Mouse (Mus musculus): Measurements from ENCODE around the gene Elp6. TPM values are rescaled to one million over a fixed set of nuclear protein-coding genes. Genes with fewer than 3 reads are reported as not detected.

Elp6 gene
- 7.6 and 11.0 TPM in 2 replicates for total RNA-seq (2014; fragmentation: Nextera tagmentation)
- 7.9 and 8.4 TPM in 2 replicates for total RNA-seq (2017)

DNA sequence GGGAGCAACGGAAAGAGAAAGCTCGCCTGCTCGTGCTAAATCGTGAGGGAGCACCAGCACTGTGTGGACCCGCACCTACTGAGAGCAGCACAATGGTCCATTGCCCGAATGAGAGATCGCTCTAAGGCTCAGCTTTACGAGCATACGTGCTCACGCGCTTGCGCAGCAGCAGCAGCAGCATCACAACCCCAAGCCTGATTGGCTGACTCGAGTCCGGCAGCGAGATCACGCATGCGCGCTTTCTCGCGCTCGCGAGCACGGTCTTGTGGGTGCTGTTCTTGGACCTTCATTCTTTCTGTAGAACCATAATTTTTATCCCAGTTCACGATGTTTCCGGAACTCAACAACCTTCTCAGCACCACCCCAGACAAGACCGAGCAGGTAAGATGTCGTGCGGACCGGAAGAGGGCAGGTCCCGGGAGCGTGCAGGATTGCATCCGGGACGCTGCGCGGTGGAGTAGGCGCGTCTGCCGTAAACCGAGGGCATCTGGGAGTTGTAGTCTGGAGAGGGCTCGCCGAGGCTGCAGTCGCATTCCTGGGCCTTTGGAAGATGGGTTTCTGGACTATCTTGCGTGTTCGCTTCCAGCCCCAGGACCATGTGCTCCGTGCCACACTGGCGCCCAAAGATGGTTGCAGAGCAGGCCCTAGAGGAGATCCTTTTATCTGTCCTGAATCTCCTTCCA is at the start of gene Elp6:
Gene Elp6 (plus strand): TSS at position 205 of the 683 bp plus-strand sequence.
- ATAC-seq (replicated peaks; ENCODE audit: poor library complexity, severe bottlenecking) = peak; percentile 93

GRCm38 (mm10) chr9:110255407-110256019 is 49.5 kb upstream of the Elp6 start:
- no peak for ATAC-seq (replicated peaks; ENCODE audit: poor library complexity, severe bottlenecking)

DNA sequence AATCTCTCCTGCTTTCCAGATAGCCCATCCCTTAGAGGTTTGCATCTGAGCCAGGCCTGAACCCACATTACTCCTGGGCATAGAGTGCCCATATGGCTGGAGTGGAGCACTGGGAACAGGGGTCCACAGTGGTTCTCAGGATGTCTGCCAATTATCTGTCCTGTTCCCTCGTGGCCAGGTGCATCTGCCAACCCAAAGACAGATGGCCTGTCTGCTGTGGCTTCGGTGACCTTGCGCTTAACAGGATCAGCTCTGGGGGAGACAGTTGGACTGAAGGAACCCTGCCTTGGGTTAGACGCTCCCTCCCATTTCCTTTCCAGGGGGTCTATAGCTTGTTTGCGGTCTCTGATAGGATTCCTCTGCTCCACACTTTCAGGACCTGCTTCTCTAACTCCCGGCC is 46.3 kb upstream of the Elp6 start:
- no peak for ATAC-seq (replicated peaks; ENCODE audit: poor library complexity, severe bottlenecking)

- no peak for ATAC-seq (replicated peaks; ENCODE audit: poor library complexity, severe bottlenecking)
Observed at GRCm38 (mm10) chr9:110259118-110259517, 45.9 kb upstream of the Elp6 start.

GRCm38 (mm10) chr9:110263181-110263580 is 41.8 kb upstream of the Elp6 start:
- no peak for ATAC-seq (replicated peaks; ENCODE audit: poor library complexity, severe bottlenecking)

GRCm38 (mm10) chr9:110264991-110265390 is 40.0 kb upstream of the Elp6 start:
- ATAC-seq (replicated peaks; ENCODE audit: poor library complexity, severe bottlenecking) = no peak

GRCm38 (mm10) chr9:110268416-110268815 is 36.6 kb upstream of the Elp6 start:
- no peak for ATAC-seq (replicated peaks; ENCODE audit: poor library complexity, severe bottlenecking)

DNA sequence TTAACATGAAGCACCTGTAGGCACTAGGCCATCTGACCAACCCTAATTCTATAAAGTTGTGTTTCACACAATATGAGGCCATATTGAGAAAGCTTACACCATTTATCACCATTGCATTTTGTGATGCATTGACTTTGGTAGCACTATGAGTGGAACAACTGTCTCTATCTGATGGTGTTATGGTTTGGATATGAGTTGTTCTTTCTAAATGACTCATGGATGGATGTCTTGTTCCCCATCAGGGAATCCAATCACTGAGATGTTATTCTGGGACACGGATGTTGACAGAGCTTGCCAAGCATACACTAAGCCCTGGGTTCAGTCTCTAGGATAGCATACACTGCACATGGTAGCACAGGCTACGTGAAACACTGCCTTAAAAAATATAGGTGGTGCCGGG is 32.6 kb upstream of the Elp6 start:
- ATAC-seq (replicated peaks; ENCODE audit: poor library complexity, severe bottlenecking) = no peak

DNA sequence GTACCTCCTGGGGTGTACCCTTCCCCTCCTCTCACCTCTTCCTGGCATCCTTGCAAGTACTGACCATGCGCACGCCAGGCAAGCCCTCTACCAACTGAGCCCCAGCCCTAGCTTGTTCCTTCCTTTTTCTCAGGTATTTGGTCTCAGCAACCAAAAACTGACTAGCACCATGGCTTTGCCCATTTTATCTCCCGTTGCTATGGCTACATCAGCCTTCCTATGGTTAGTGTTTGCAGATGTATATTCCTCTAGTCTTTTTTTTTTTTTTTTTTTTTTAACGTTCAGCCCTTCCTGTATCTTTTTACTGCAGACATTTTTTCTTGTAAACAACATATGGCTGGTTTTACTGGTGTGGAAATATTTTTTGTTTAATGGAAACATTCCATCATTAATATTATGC is 31.5 kb upstream of the Elp6 start:
- ATAC-seq (replicated peaks; ENCODE audit: poor library complexity, severe bottlenecking) = no peak

DNA sequence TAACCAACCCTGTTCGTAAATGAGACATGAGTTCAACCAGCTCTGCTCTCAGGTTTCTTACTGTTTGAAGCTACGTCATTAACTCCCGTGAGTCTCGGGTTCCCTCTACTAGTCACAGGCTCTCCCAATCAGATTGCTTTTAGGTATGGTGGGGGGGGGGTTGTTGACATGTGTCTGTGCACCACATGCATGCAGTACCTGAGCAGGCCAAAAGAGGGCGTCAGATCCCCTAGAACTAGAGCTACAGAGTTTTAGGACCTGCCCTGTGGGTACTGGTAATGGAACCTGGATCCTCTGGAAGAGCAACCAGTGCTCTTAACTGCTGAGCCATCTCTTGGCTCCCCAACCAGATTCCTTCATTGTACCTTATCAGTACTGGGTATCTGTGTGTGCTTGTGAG is 29.1 kb upstream of the Elp6 start:
- ATAC-seq (replicated peaks; ENCODE audit: poor library complexity, severe bottlenecking) = no peak

- ATAC-seq (replicated peaks; ENCODE audit: poor library complexity, severe bottlenecking) = no peak
Observed at GRCm38 (mm10) chr9:110277431-110277881, 27.5 kb upstream of the Elp6 start.

DNA sequence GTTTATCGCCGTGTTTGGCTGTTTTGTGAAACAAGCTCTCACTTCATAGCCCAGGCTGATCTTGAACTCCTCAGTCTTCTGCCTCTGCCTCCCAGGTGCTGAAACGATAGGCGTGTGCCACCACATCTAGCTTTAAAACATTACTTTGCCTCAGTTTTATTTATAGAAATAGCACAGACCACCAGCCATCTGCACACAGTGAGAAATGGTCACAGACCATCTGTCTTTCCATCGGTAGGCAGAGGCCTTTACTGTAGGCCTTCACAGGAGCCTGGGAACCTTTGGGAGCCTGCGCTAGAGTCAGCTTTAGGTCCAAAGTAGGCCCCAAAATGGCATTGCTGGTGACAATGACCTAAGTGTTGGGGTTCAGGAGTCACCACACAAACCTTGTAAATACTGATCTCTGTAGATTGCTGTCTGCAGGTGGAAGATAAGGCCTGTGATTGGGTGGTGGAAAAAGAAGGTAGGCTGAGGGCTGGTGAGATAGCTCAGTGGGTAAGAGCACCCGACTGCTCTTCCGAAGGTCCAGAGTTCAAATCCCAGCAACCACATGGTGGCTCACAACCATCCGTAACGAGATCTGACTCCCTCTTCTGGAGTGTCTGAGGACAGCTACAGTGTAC is 20.8 kb upstream of the Elp6 start:
- ATAC-seq (replicated peaks; ENCODE audit: poor library complexity, severe bottlenecking) = no peak

- ATAC-seq (replicated peaks; ENCODE audit: poor library complexity, severe bottlenecking) = no peak
Observed at GRCm38 (mm10) chr9:110287321-110287924, 17.6 kb upstream of the Elp6 start.

GRCm38 (mm10) chr9:110293254-110293718 is 11.7 kb upstream of the Elp6 start:
- ATAC-seq (replicated peaks; ENCODE audit: poor library complexity, severe bottlenecking) = no peak

DNA sequence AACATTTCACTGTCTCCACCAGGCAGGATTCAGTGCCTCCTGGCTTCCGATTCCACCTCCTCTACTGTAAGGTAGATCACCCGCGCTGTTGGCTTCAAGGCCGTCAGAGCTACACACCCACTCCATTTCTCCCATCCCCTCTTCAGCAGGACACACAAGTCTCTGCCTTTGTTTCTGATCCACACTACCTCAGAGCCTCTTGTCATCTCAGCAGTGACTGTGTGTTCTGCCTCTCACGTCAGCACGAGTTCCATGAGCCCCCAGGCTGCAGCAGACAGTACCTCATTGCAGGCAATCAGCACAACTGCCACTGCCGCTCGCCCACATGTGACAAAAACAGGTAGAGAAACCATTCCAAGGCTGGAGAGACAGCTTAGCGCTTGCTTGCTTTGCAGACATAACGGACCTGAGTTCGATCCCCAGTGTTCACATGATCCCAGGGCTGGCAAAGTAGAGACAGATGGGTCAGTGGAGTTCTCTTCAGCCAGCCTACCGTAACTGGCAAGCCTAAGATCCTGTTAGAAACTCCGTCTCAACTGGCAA is 11.0 kb upstream of the Elp6 start:
- ATAC-seq (replicated peaks; ENCODE audit: poor library complexity, severe bottlenecking) = no peak

DNA sequence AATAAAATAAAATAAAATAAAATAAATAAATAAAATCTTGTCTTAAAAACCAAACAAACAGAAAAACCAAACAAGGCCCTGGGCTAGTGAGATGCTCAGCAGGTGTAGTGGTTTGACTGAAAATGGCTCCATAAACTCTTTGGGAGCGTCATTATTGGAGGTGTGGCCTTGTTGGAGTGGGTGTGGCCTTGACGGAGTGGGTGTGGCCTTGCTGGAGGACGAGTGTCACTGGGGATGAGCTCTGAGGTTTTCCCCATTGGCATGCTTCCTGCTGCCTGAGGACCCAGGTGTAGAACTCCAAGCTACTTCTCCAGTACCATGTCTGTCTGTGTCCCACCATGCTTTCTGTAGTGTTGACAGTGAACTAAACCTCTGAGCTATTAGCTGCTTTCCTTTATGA is 10.2 kb upstream of the Elp6 start:
- ATAC-seq (replicated peaks; ENCODE audit: poor library complexity, severe bottlenecking) = no peak

DNA sequence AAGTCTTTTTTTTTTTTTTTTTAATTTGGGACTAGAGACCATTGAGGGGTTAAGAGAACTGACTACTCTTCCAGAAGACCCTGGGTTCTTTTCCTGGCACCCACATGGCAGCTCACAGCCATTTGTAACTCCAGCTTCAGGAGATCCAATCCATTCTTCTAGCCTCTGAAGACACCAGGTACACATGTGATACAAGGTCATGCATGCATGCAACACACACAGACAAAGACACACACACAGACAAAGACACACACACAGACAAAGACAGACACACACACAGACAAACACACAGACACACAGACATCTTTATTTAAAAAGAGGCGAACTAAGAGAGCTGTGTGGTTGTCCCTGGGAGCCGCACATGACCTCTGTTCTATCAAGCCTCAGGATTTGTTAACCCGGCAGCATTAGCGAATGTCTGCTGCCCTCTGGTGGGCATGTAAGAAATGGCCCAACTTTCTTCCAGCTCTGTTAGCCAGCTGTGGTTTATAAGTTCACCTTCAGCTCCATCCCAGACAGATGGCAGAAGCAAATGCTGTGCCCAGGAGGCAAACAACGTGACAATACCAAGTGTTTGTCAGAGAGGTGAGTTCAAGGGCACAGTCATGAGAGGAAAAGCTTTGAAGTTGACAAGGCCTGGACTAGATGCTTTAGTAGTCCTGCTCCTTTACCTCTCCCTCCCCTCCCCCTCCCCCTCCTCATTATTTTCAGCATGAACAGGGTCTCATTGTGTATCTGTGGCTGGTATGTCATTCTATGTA is 7.9 kb upstream of the Elp6 start:
- peak; percentile 90 for ATAC-seq (replicated peaks; ENCODE audit: poor library complexity, severe bottlenecking)

DNA sequence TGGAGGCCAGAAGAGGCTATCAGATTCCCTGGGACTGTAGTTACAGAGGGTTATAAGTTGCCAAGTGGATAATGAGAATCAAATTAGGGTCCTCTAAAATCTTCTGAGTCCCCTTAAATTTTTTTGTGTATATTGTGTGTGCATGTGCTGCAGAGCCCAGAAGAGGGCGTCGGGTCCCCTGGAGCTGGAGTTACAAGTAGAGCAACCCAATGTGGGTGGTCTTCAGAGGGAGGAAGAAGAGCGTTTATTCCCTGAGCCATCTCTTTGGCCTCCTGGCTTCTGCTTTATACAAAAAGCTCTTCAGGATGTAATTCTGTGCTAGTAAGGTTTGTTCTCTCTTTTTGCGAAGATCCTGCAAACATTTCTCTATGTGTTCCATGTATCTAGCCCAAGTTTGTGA is 457 bp upstream of the Elp6 start:
- peak; percentile 61 for ATAC-seq (replicated peaks; ENCODE audit: poor library complexity, severe bottlenecking)

- no peak for ATAC-seq (replicated peaks; ENCODE audit: poor library complexity, severe bottlenecking)
Observed at GRCm38 (mm10) chr9:110306371-110306770, 1.4 kb downstream of the Elp6 start.

DNA sequence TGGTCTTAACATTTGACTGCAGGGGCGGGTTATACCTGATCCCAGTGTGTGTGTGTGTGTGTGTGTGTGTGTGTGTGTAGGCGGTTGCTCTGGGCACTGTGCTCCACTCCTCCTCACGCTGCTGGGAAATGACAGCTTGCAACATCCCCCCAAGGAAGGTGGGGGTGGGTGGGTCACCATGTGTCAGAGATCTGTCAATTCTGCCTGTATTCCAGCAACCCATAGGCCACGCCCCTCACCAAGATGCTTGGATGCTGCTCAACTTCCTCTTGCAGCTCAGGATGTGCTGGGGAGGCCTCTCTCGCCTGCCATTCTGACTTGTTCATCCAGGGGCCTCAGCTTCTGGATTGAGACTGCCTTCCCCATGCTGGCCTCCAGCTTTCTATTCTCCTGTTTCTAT is 9.7 kb downstream of the Elp6 start:
- peak; percentile 95 for ATAC-seq (replicated peaks; ENCODE audit: poor library complexity, severe bottlenecking)
